Mouse (Mus musculus) neural tube, embryonic 14.5 days (tissue): ENCODE results near the gene Eci3. TPM values are rescaled to one million over a fixed set of nuclear protein-coding genes. Genes with fewer than 3 reads are reported as not detected.

Experiments
- polyA plus RNA-seq: library from polyadenylated mRNA; unstranded; fragments of >200 nt; fragmentation: Nextera tagmentation; extraction: Ambion mirVana; gene quantifications from 2 replicates; pipeline ENCODE4 v1.2.1, GENCODE M21; 2014

Eci3 gene
- polyA plus RNA-seq, 1 experiment from 2014 or later: 0.82 TPM

Other genes with a start within 250 kb of the Eci3 start
- not detected in 2 replicates for gene Fam50b, start 229.0 kb downstream of the Eci3 start, polyA plus RNA-seq
- 74.4 and 78.0 TPM in 2 replicates for gene Prpf4b, start 88.5 kb downstream of the Eci3 start, polyA plus RNA-seq
- gene Fam217a, start 39.5 kb downstream of the Eci3 start, polyA plus RNA-seq: 0.37 and 0.43 TPM in 2 replicates
- not detected in 2 replicates for gene 4933417A18Rik, start 39.4 kb downstream of the Eci3 start, polyA plus RNA-seq
- 96.4 and 110 TPM in 2 replicates for gene Eci2, start 63.3 kb upstream of the Eci3 start, polyA plus RNA-seq